Mouse (Mus musculus) testis, adult 2 months (tissue): ENCODE measurements at regions not wholly inside any gene's neighbourhood (a gene's known extent, or its start where the extent isn't known, plus 50 kb on each side); places are given as distances from the start of the nearest gene placed in this dataset.

Experiments
- CTCF ChIP-seq: fragments of 200-500 bp; IDR thresholded peaks from 2 replicates; pipeline ENCODE4 v1.5.1; 2012; ENCODE audit warnings: low read depth, mild to moderate bottlenecking, inconsistent platforms, low read length, moderate library complexity; ENCODE audit not compliant: control insufficient read depth, insufficient read depth, insufficient replicate concordance
- POLR2A ChIP-seq: fragments of 200-500 bp; IDR thresholded peaks from 2 replicates; pipeline ENCODE4 v1.6.1; 2012; ENCODE audit warnings: low read depth, mild to moderate bottlenecking, inconsistent platforms, low read length, moderate library complexity; ENCODE audit not compliant: control insufficient read depth

DNA sequence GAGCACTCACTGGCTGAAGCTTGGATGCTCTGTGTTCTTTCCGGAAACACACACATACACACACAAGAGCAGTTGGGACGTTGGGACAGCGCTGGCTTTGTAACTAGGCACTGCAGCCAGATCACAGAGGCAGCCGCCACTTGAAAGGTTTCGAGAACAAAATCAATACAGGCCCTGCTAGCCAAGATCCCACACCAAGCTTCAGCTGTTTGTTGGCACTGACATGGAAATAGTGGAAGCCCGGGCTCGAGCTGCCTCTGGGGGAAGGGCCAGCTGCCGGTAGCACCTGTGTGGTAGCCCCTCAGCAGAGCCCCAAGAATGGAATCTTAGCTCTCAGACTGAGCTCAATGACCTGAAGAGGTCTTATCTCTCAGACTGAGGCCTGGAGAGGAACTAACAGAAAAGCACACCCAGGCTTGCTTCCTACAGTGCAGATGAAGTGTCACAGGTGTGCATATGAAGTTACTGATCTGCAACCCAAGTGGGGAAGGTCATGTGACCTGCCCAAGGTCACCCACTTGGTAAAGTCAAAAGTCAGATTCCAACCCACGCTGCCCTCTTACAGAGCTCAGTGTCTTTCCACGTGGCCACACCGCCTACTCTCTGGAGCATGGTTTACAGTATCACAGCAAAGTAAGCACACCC lies 63.8 kb upstream of the Slc1a4 start:
- no peak for TF ChIP-seq CTCF
- no peak for TF ChIP-seq POLR2A
